Mouse (Mus musculus) cortical plate, adult 2 months (tissue): ENCODE measurements around the gene Acot5.

ENCODE experiments used
- CTCF ChIP-seq: fragments of 200-500 bp; IDR thresholded peaks from 2 replicates; pipeline ENCODE4 v1.5.1; 2011; ENCODE audit warnings: mild to moderate bottlenecking, control low read depth, low read length; ENCODE audit not compliant: insufficient read depth; ENCODE audit errors: extremely low read depth
- POLR2A ChIP-seq: fragments of 200-500 bp; IDR thresholded peaks from 2 replicates; pipeline ENCODE4 v1.6.1; 2011; ENCODE audit warnings: mild to moderate bottlenecking, low read length, control low read depth; ENCODE audit not compliant: insufficient read depth; ENCODE audit errors: extremely low read depth

- TF ChIP-seq CTCF (no peak), POLR2A (no peak)
Observed at GRCm38 (mm10) chr12:84032854-84033253, 36.3 kb upstream of the Acot5 start.
